Mouse (Mus musculus): ENCODE results near the gene Furin. TPM values are rescaled to one million over a fixed set of nuclear protein-coding genes. Genes with fewer than 3 reads are reported as not detected.

The Furin gene
- total and polyA plus RNA-seq, 2 experiments from 2014 or later: 18.9 to 67.6 TPM

DNA sequence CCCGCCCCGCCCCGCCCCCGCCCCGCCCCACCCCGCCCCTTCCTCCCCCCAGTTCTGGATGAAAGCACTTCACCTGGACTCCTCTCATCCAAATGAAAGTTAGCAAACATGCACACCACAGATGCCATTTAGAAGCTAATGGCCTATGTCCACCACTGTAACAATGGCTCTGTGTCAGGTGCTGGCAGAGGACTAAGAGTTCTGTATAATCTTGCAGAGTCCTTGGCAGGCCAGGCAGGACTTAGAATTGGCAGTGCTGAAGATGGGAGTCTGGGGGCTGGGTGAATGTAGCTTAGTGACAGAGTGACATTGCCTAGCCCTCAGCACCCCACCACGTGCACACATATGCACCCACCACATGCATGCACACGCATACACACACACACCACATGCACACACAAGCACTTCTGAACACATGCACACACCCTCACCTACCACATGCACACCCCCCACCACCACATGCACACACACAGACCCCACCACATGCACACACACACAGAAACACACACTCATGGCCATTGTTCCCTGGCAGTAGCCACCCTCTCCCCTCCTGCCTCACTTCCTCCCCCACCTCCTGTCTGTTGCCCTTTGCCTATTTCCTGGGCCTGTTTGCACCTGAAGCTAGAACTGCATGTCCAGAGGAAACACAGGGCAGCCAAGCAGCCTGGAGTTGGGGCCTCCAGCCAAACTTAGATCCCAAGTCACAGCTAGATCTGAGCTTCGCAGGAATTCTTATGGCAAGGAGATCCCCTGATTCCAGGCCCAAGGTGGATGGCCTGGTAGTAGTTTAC lies 8.5 kb upstream of the Furin start:
- Histone ChIP-seq H3K9ac (replicated peaks; ENCODE audit: low read depth, low read length) (no peak overlapping the region), H3K36me3 (replicated peaks; ENCODE audit: control insufficient read depth, insufficient read depth, low read length) (no peaks in the 10 kb centered on the region), H3K27me3 (ENCODE audit: control insufficient read depth, insufficient read depth, low read length) (no peaks in the 10 kb centered on the region), H3K4me1 (ENCODE audit: control insufficient read depth, insufficient read depth) (peaks cover 6% of the 10 kb centered on the region; the same call in 1 of the 2 replicates), H3K9me3 (replicated peaks; ENCODE audit: control insufficient read depth, low read length) (no peaks in the 10 kb centered on the region), H3K27ac (ENCODE audit: low read depth) (no peak overlapping the region), H3K4me3 (ENCODE audit: low read depth, low read length) (no peak overlapping the region), H3K4me2 (ENCODE audit: low read depth, low read length) (no peak overlapping the region)
- 73% methylated on average over 9 of the region's 9 CpGs for WGBS
- TF ChIP-seq EP300 (IDR thresholded peaks at IDR 0.05; ENCODE audit: low read depth) (no peak), CTCF (IDR thresholded peaks at IDR 0.05; ENCODE audit: low read depth) (no peak)
- DNase-seq (ENCODE audit: low spot score): no peak
- no peak for ATAC-seq (ENCODE audit: insufficient read depth, low read depth)

DNA sequence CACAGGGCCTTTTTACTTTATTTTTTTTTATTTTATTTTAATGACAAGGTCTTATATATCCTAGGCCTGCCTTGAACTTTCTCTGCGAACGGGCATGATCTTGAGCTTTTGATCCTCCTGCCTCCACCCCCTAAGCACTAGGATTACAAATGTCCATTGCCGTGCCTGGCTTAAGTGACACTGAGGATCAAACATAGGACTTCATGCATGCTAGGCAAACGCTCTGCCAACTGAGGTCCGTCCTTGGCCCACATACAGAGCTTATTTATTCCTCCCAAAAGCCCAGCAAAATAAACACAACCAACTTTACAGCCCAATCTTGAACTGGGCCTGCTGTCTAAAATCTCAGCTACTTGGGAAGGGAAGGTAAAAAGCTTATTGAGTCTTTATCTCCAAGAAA lies 7.5 kb upstream of the Furin start:
- Histone ChIP-seq H3K9ac (replicated peaks; ENCODE audit: low read depth, low read length) (no peak overlapping the region), H3K27me3 (ENCODE audit: control insufficient read depth, insufficient read depth, low read length) (no peaks in the 10 kb centered on the region), H3K9me3 (replicated peaks; ENCODE audit: control insufficient read depth, low read length) (no peaks in the 10 kb centered on the region), H3K4me1 (ENCODE audit: control insufficient read depth, insufficient read depth) (peaks cover 6% of the 10 kb centered on the region; the same call in 1 of the 2 replicates), H3K4me2 (ENCODE audit: low read depth, low read length) (no peak overlapping the region), H3K36me3 (replicated peaks; ENCODE audit: control insufficient read depth, insufficient read depth, low read length) (no peaks in the 10 kb centered on the region), H3K27ac (ENCODE audit: low read depth) (no peak overlapping the region), H3K4me3 (ENCODE audit: low read depth, low read length) (no peak overlapping the region)
- WGBS: 85% methylated on average over 5 of the region's 5 CpGs
- TF ChIP-seq EP300 (IDR thresholded peaks at IDR 0.05; ENCODE audit: low read depth) (no peak), CTCF (IDR thresholded peaks at IDR 0.05; ENCODE audit: low read depth) (no peak)
- DNase-seq (ENCODE audit: low spot score): no peak
- ATAC-seq (ENCODE audit: insufficient read depth, low read depth): no peak

DNA sequence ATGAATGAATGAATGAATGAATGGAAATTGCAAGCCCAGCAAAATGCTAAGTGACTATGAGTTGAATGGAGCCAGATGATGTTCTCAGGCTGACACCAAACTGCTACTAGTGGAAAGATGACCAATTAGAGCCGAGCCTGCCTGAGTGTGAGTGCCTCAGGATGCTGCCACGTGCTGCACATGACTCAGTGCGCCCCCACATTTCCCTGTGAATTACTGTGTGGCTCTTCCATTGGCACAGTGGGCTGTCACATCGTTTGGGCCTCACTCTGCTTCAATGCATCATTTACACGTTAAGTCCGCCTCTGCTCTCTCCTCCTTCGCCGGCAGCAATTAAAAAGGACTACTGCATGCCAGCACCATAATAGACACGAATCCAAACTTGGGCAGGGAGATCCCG lies 7.0 kb upstream of the Furin start:
- Histone ChIP-seq H3K4me2 (ENCODE audit: low read depth, low read length) (no peak overlapping the region), H3K9me3 (replicated peaks; ENCODE audit: control insufficient read depth, low read length) (no peaks in the 10 kb centered on the region), H3K4me3 (ENCODE audit: low read depth, low read length) (no peak overlapping the region), H3K9ac (replicated peaks; ENCODE audit: low read depth, low read length) (no peak overlapping the region), H3K36me3 (replicated peaks; ENCODE audit: control insufficient read depth, insufficient read depth, low read length) (no peaks in the 10 kb centered on the region), H3K27me3 (ENCODE audit: control insufficient read depth, insufficient read depth, low read length) (no peaks in the 10 kb centered on the region), H3K4me1 (ENCODE audit: control insufficient read depth, insufficient read depth) (peaks cover 6% of the 10 kb centered on the region; the same call in 1 of the 2 replicates), H3K27ac (ENCODE audit: low read depth) (no peak overlapping the region)
- DNase-seq (ENCODE audit: low spot score): no peak
- ATAC-seq (ENCODE audit: insufficient read depth, low read depth): no peak
- TF ChIP-seq CTCF (IDR thresholded peaks at IDR 0.05; ENCODE audit: low read depth) (no peak), EP300 (IDR thresholded peaks at IDR 0.05; ENCODE audit: low read depth) (no peak)
- 78% methylated on average over 10 of the region's 10 CpGs for WGBS

DNA sequence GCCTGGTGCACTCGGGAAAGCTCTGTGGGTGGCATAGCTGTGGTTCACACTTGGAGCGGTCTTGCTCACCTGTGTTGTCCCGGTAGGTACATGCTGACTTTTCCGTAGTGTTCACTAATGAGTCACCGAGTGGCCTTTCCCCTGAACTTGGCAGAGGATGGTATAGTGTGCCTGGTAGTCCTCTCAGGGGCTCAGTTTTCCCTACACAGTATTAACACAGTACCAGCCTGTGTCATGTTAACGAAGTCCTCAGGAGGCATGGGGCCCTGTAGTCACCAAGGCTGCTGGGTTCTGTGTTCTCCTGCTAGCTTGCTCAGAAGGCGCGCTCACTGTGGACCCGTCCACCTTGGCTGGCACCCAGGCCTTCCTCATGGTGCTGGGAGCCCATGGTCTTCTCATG lies 5.1 kb upstream of the Furin start:
- 84% methylated on average over 9 of the region's 9 CpGs for WGBS
- Histone ChIP-seq H3K9ac (replicated peaks; ENCODE audit: low read depth, low read length) (no peak overlapping the region), H3K4me2 (ENCODE audit: low read depth, low read length) (no peak overlapping the region), H3K4me3 (ENCODE audit: low read depth, low read length) (no peak overlapping the region), H3K4me1 (ENCODE audit: control insufficient read depth, insufficient read depth) (peaks cover 6% of the 10 kb centered on the region; the same call in 1 of the 2 replicates), H3K36me3 (replicated peaks; ENCODE audit: control insufficient read depth, insufficient read depth, low read length) (no peaks in the 10 kb centered on the region), H3K27me3 (ENCODE audit: control insufficient read depth, insufficient read depth, low read length) (no peaks in the 10 kb centered on the region), H3K27ac (ENCODE audit: low read depth) (no peak overlapping the region), H3K9me3 (replicated peaks; ENCODE audit: control insufficient read depth, low read length) (no peaks in the 10 kb centered on the region)
- ATAC-seq (ENCODE audit: insufficient read depth, low read depth) (no peak), DNase-seq (ENCODE audit: low spot score) (no peak)
- no peak for TF ChIP-seq CTCF (IDR thresholded peaks at IDR 0.05; ENCODE audit: low read depth)
- no peak for TF ChIP-seq EP300 (IDR thresholded peaks at IDR 0.05; ENCODE audit: low read depth)

DNA sequence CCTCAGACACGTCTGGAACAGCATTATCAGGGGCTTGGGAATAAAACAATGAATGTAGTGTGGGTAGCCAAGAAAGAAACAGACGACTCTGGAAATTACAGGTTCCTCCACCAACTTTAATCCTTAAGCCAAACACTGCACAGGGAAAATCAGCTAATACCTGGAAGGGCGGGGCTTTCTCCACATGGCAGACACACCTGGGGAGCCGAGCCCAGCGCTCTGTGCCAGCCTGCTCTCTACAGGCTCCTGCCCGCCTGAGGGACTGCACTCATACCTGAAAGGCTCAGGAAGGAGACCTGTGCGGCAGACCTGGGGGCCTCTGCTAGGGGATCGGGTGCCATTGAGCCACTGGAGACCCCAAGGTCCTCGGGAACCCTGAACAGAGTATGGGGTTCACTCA lies 2.5 kb upstream of the Furin start:
- TF ChIP-seq EP300 (IDR thresholded peaks at IDR 0.05; ENCODE audit: low read depth) (no peak), CTCF (IDR thresholded peaks at IDR 0.05; ENCODE audit: low read depth) (no peak)
- no peak overlapping the region for H3K4me2 ChIP-seq (ENCODE audit: low read depth, low read length)
- ATAC-seq (ENCODE audit: insufficient read depth, low read depth): no peak

More for the DNA sequence above, 2.5 kb upstream of the Furin start:
- Histone ChIP-seq H3K27ac (ENCODE audit: low read depth) (no peak overlapping the region), H3K27me3 (ENCODE audit: control insufficient read depth, insufficient read depth, low read length) (no peaks in the 10 kb centered on the region), H3K4me1 (ENCODE audit: control insufficient read depth, insufficient read depth) (peaks cover 6% of the 10 kb centered on the region; the same call in 1 of the 2 replicates), H3K9me3 (replicated peaks; ENCODE audit: control insufficient read depth, low read length) (no peaks in the 10 kb centered on the region), H3K9ac (replicated peaks; ENCODE audit: low read depth, low read length) (no peak overlapping the region), H3K36me3 (replicated peaks; ENCODE audit: control insufficient read depth, insufficient read depth, low read length) (no peaks in the 10 kb centered on the region), H3K4me3 (ENCODE audit: low read depth, low read length) (no peak overlapping the region)
- DNase-seq (ENCODE audit: low spot score): no peak
- 79% methylated on average over 9 of the region's 9 CpGs for WGBS
